Mouse (Mus musculus) kidney, embryonic 16.5 days (tissue): ENCODE measurements around the gene Ttyh3. TPM values are rescaled to one million over a fixed set of nuclear protein-coding genes. Genes with fewer than 3 reads are reported as not detected.

Source experiments
- ATAC-seq: fragments of 200-750 bp; cut with Nextera tagmentation; 2 replicates; pipeline ENCODE4 v1.8.0; 2017; ENCODE audit warnings: moderate TSS enrichment; ENCODE audit not compliant: low FRiP score, low TSS enrichment
- H3K27ac ChIP-seq: fragments of 300-500 bp; sonication (generic); 2 replicates; pipeline ENCODE4 v1.5.1; 2014; ENCODE audit warnings: low read length
- H3K27me3 ChIP-seq: fragments of 300-500 bp; sonication (generic); 2 replicates; pipeline ENCODE4 v1.6.1; 2014; ENCODE audit warnings: low read length, control low read depth, mixed read lengths; ENCODE audit not compliant: insufficient read depth
- H3K36me3 ChIP-seq: fragments of 300-500 bp; sonication (generic); 2 replicates; pipeline ENCODE4 v1.6.1; 2014; ENCODE audit warnings: low read length, control low read depth, mixed read lengths; ENCODE audit not compliant: insufficient read depth
- H3K4me1 ChIP-seq: fragments of 300-500 bp; sonication (generic); 2 replicates; pipeline ENCODE4 v1.6.1; 2014; ENCODE audit warnings: low read length, control low read depth, mixed read lengths; ENCODE audit not compliant: insufficient read depth
- H3K4me2 ChIP-seq: fragments of 300-500 bp; sonication (generic); replicated peaks from 2 replicates; pipeline ENCODE4 v1.6.1; 2014; ENCODE audit warnings: low read depth, low read length
- H3K4me3 ChIP-seq: fragments of 300-500 bp; sonication (generic); 2 replicates; pipeline ENCODE4 v1.5.1; 2014; ENCODE audit warnings: mild to moderate bottlenecking, low read length
- H3K9ac ChIP-seq: fragments of 300-500 bp; sonication (generic); replicated peaks from 2 replicates; pipeline ENCODE4 v1.6.1; 2014; ENCODE audit warnings: low read length
- H3K9me3 ChIP-seq: fragments of 300-500 bp; sonication (generic); 2 replicates; pipeline ENCODE4 v1.6.1; 2016; ENCODE audit warnings: low read length, control low read depth
- whole genome bisulfite sequencing: fragments of 180-500 bp; shearing (Covaris S2); extraction: QIAGEN DNeasy Blood & Tissue Kit; methylation state at CpG from one replicate; pipeline ENCODE4 v1.1.7; 2014; 5-methylcytosine and 5-hydroxymethylcytosine counted together
- polyA plus RNA-seq: library from polyadenylated mRNA; unstranded; fragments of >200 nt; fragmentation: Nextera tagmentation; extraction: Ambion mirVana; gene quantifications from 2 replicates; pipeline ENCODE4 v1.2.1, GENCODE M21; 2015

Gene Ttyh3
- polyA plus RNA-seq, 1 experiment from 2014 or later, result 28.4 TPM

GRCm38 (mm10) chr5:140636316-140637057 is 12.3 kb downstream of the Ttyh3 start:
- H3K9me3 ChIP-seq, result no peaks in the 10 kb centered on the region
- H3K4me2 ChIP-seq, result no peak overlapping the region
- WGBS, result 82% methylated on average over 7 of the region's 7 CpGs
- peak overlapping the region; percentile 44; the same call in 1 of the 2 replicates for H3K27ac ChIP-seq
- H3K27me3 ChIP-seq, result no peaks in the 10 kb centered on the region
- H3K4me3 ChIP-seq, result no peak overlapping the region
- no peak for ATAC-seq
- peaks cover 8% of the 10 kb centered on the region for H3K4me1 ChIP-seq
- H3K9ac ChIP-seq, result no peak overlapping the region
- H3K36me3 ChIP-seq, result peaks cover 47% of the 10 kb centered on the region

- no peak overlapping the region for H3K4me3 ChIP-seq
- no peak overlapping the region for H3K9ac ChIP-seq
- no peak overlapping the region for H3K27ac ChIP-seq
- no peak for ATAC-seq
- no peak overlapping the region for H3K4me2 ChIP-seq
- no peaks in the 10 kb centered on the region for H3K4me1 ChIP-seq
- H3K9me3 ChIP-seq, result no peaks in the 10 kb centered on the region
- peaks cover 60% of the 10 kb centered on the region for H3K36me3 ChIP-seq
- no peaks in the 10 kb centered on the region for H3K27me3 ChIP-seq
- 93% methylated on average over 26 of the region's 26 CpGs for WGBS
Observed at GRCm38 (mm10) chr5:140634798-140635722, 13.8 kb downstream of the Ttyh3 start.

- Histone ChIP-seq H3K9ac (no peak overlapping the region), H3K27ac (no peak overlapping the region), H3K36me3 (peaks cover 75% of the 10 kb centered on the region), H3K4me2 (no peak overlapping the region), H3K4me1 (no peaks in the 10 kb centered on the region), H3K27me3 (no peaks in the 10 kb centered on the region), H3K4me3 (no peak overlapping the region), H3K9me3 (0 out of 2 replicates have a peak, but pooled peaks cover 2% of the 10 kb centered on the region)
- no peak for ATAC-seq
- 91% methylated on average over 7 of the region's 7 CpGs for WGBS
Observed at GRCm38 (mm10) chr5:140633432-140633831, 15.4 kb downstream of the Ttyh3 start.

DNA sequence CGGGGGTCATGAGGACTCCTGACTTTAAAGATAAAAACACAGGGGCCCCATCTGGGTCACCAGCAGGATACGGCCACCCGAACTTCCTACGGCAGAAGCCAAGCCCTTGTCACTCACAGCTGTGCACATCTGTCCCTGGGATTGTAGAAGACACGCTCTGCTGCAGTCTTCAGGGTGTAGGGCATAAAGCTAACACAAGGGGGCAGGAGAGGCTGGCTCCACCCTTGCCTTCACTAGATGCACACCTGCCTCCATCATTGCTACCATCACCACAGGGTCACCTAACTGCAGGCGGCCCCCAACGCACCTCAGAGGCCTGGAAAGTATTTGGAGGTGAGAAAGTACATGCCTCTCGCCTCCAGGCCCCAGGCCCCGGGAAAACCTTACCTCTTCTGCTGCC is 19.8 kb downstream of the Ttyh3 start:
- no peak overlapping the region for H3K4me2 ChIP-seq
- no peaks in the 10 kb centered on the region for H3K4me1 ChIP-seq
- WGBS, result 90% methylated on average over 9 of the region's 9 CpGs
- peaks cover 82% of the 10 kb centered on the region for H3K36me3 ChIP-seq
- no peak for ATAC-seq
- no peak overlapping the region for H3K9ac ChIP-seq
- no peaks in the 10 kb centered on the region for H3K27me3 ChIP-seq
- H3K27ac ChIP-seq, result no peak overlapping the region
- no peak overlapping the region for H3K4me3 ChIP-seq
- H3K9me3 ChIP-seq, result 0 out of 2 replicates have a peak, but pooled peaks cover 5% of the 10 kb centered on the region

DNA sequence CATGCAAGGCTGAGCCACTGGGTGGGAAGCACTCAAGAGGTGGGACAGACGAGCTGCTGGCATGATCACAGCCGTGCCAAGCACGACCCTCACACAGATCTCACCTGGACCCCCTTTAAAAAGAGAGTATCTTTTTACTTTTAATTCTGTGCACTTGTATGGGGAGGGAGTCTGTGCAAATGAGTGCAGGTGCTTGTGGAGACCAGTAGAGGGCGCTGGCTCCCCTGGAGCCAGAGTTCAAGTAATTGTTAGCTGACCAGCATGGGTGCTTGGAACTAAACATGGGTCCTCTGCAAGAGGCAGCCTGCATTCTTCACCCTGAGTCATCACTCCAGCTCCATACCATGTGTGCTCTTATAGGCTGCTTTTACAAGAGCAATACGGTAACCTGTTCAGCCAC is 21.3 kb downstream of the Ttyh3 start:
- H3K27ac ChIP-seq, result no peak overlapping the region
- 87% methylated on average over 5 of the region's 5 CpGs for WGBS
- no peaks in the 10 kb centered on the region for H3K27me3 ChIP-seq
- no peak for ATAC-seq
- no peaks in the 10 kb centered on the region for H3K4me1 ChIP-seq
- peaks cover 89% of the 10 kb centered on the region for H3K36me3 ChIP-seq
- H3K4me3 ChIP-seq, result no peak overlapping the region
- 0 out of 2 replicates have a peak, but pooled peaks cover 5% of the 10 kb centered on the region for H3K9me3 ChIP-seq
- no peak overlapping the region for H3K9ac ChIP-seq
- no peak overlapping the region for H3K4me2 ChIP-seq

GRCm38 (mm10) chr5:140624961-140625360 is 23.9 kb downstream of the Ttyh3 start:
- peaks cover 7% of the 10 kb centered on the region; the same call in 1 of the 2 replicates for H3K4me1 ChIP-seq
- H3K4me2 ChIP-seq, result no peak overlapping the region
- no peaks in the 10 kb centered on the region for H3K27me3 ChIP-seq
- ATAC-seq, result no peak
- peaks cover 72% of the 10 kb centered on the region for H3K36me3 ChIP-seq
- 91% methylated on average over 13 of the region's 13 CpGs for WGBS
- H3K9me3 ChIP-seq, result 0 out of 2 replicates have a peak, but pooled peaks cover 5% of the 10 kb centered on the region
- no peak overlapping the region for H3K27ac ChIP-seq
- H3K4me3 ChIP-seq, result no peak overlapping the region
- no peak overlapping the region for H3K9ac ChIP-seq

DNA sequence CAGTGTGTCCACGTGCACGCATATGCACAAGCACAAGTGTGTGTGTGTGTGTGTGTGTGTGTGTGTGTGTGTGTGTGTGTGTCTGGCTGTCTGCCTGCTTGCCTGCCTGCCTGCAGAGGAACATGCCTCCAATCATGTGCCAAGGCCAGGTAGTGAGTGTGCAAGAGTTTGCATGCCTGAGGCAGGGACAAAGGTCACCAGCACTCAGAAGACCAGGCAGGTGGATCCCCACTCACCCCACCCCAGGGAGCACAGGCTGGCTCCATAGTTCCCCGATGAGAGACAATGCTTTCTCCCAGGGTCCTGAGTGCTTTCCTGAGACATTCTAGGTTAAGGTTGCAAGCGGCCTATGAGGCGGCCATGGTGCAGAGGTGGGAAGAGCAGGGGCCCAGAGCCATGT is 24.6 kb downstream of the Ttyh3 start:
- Histone ChIP-seq H3K4me2 (no peak overlapping the region), H3K27me3 (no peaks in the 10 kb centered on the region), H3K36me3 (peaks cover 65% of the 10 kb centered on the region), H3K4me1 (peaks cover 7% of the 10 kb centered on the region; the same call in 1 of the 2 replicates), H3K9ac (no peak overlapping the region), H3K9me3 (0 out of 2 replicates have a peak, but pooled peaks cover 5% of the 10 kb centered on the region), H3K4me3 (no peak overlapping the region), H3K27ac (no peak overlapping the region)
- no peak for ATAC-seq
- 91% methylated on average over 5 of the region's 5 CpGs for WGBS

GRCm38 (mm10) chr5:140623791-140624190 is 25.0 kb downstream of the Ttyh3 start:
- Histone ChIP-seq H3K9me3 (0 out of 2 replicates have a peak, but pooled peaks cover 5% of the 10 kb centered on the region), H3K4me1 (peaks cover 7% of the 10 kb centered on the region; the same call in 1 of the 2 replicates), H3K4me3 (no peak overlapping the region), H3K27me3 (no peaks in the 10 kb centered on the region), H3K9ac (no peak overlapping the region), H3K36me3 (peaks cover 61% of the 10 kb centered on the region), H3K4me2 (no peak overlapping the region), H3K27ac (no peak overlapping the region)
- no peak for ATAC-seq
- 66% methylated on average over 4 of the region's 4 CpGs for WGBS

- peaks cover 54% of the 10 kb centered on the region for H3K36me3 ChIP-seq
- no peaks in the 10 kb centered on the region for H3K27me3 ChIP-seq
Observed at GRCm38 (mm10) chr5:140622978-140623670, 25.7 kb downstream of the Ttyh3 start.

More at GRCm38 (mm10) chr5:140622978-140623670, 25.7 kb downstream of the Ttyh3 start:
- H3K4me3 ChIP-seq, result no peak overlapping the region
- 93% methylated on average over 23 of the region's 23 CpGs for WGBS
- H3K9me3 ChIP-seq, result 0 out of 2 replicates have a peak, but pooled peaks cover under 1% of the 10 kb centered on the region
- H3K4me1 ChIP-seq, result peaks cover 7% of the 10 kb centered on the region; the same call in 1 of the 2 replicates
- no peak for ATAC-seq
- H3K4me2 ChIP-seq, result no peak overlapping the region
- H3K9ac ChIP-seq, result no peak overlapping the region
- no peak overlapping the region for H3K27ac ChIP-seq
